Mouse (Mus musculus): Measurements from ENCODE around the gene 1700013F07Rik.

The 1700013F07Rik gene

DNA sequence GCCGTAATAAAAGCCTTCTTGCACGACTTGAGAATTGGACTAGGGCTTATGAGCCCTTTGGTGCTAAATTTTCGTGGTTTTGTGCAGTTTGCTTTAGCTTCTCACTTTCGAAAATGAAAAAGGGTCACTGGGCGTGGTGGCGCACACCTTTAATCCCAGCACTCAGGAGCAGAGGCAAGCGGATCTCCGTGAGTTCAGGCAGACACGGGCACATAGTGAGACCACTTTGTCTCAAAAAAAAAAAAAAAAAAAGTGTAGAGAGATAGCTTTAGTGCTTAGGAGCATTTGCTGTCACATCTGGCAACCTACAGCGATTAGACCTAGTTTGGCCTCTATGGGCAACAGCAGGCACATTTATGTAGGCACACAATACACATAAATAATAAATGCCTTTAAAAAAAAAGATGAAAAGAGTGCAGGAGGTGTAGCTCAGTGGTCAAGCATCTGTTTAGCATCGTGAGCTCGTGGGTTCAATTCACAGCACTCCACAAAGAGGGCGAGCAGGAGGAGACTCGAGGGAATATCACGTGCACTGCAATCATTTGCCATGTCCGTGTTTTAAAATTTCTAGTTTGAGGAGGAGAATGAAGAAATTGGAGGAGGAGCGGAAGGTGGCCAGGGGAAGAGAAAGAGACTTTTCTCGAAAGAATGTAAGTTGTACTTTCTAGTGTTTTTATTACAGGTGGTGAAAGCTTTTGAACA, 38.5 kb downstream of the 1700013F07Rik start:
- peaks cover 7% of the 10 kb centered on the region for H3K9me3 ChIP-seq (ENCODE audit: low read length)
- TF ChIP-seq NANOG (IDR thresholded peaks at IDR 0.05; ENCODE audit: borderline replicate concordance, low read length): no peak
- peaks cover 22% of the 10 kb centered on the region for H3K36me3 ChIP-seq (ENCODE audit: insufficient read depth, low read length)
- no peaks in the 10 kb centered on the region for H3K27me3 ChIP-seq (ENCODE audit: insufficient read depth, low read length)
- H3K4me3 ChIP-seq (replicated peaks; ENCODE audit: low read length): peak overlapping the region; percentile 91
- peaks cover 51% of the 10 kb centered on the region for H3K4me1 ChIP-seq (replicated peaks; ENCODE audit: low read depth, low read length)

GRCm38 (mm10) chr3:108574018-108574417, 40.1 kb downstream of the 1700013F07Rik start:
- TF ChIP-seq POU5F1 (IDR thresholded peaks at IDR 0.05; ENCODE audit: borderline replicate concordance, low read length) (no peak), NANOG (IDR thresholded peaks at IDR 0.05; ENCODE audit: borderline replicate concordance, low read length) (no peak)
- Histone ChIP-seq H3K27me3 (ENCODE audit: insufficient read depth, low read length) (no peaks in the 10 kb centered on the region), H3K4me3 (replicated peaks; ENCODE audit: low read length) (0 out of 2 replicates have a peak overlapping the region, but pooled peaks have one; percentile 91), H3K4me1 (replicated peaks; ENCODE audit: low read depth, low read length) (peaks cover 43% of the 10 kb centered on the region), H3K36me3 (ENCODE audit: insufficient read depth, low read length) (peaks cover 35% of the 10 kb centered on the region), H3K9me3 (ENCODE audit: low read length) (peaks cover 2% of the 10 kb centered on the region)

DNA sequence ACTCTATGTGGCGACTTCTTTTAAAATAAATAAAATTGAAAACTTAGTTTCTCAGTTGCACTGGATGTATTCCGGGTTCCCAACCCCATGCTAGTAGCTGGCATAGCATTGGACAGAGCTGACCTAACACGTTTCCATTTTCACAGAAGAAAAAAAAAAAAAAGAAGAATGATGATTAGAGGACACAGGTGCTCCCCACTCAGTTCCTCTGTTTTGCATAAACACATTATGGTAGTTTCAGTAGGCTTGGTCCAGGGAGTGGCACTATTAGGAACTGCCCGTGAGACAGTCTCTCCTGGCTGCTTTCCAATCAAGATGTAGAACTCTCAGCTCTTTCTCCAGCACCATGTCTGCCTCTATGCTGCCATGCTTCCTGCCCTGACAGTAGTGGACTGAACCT, 50.6 kb downstream of the 1700013F07Rik start:
- Histone ChIP-seq H3K4me1 (replicated peaks; ENCODE audit: low read depth, low read length) (peaks cover 63% of the 10 kb centered on the region), H3K9me3 (ENCODE audit: low read length) (peaks cover 7% of the 10 kb centered on the region), H3K4me3 (replicated peaks; ENCODE audit: low read length) (no peak overlapping the region), H3K27me3 (ENCODE audit: insufficient read depth, low read length) (no peaks in the 10 kb centered on the region), H3K36me3 (ENCODE audit: insufficient read depth, low read length) (peaks cover 32% of the 10 kb centered on the region)
- no peak for TF ChIP-seq CTCF (conservative IDR thresholded peaks at IDR 0.05; ENCODE audit: low read length)
- no peak for TF ChIP-seq POU5F1 (IDR thresholded peaks at IDR 0.05; ENCODE audit: borderline replicate concordance, low read length)
- TF ChIP-seq NANOG (IDR thresholded peaks at IDR 0.05; ENCODE audit: borderline replicate concordance, low read length): no peak

- peaks cover 7% of the 10 kb centered on the region for H3K9me3 ChIP-seq (ENCODE audit: low read length)
- no peaks in the 10 kb centered on the region for H3K27me3 ChIP-seq (ENCODE audit: insufficient read depth, low read length)
- H3K36me3 ChIP-seq (ENCODE audit: insufficient read depth, low read length): peaks cover 5% of the 10 kb centered on the region; the same call in 1 of the 2 replicates
- no peak overlapping the region for H3K4me3 ChIP-seq (replicated peaks; ENCODE audit: low read length)
- peaks cover 71% of the 10 kb centered on the region for H3K4me1 ChIP-seq (replicated peaks; ENCODE audit: low read depth, low read length)
- TF ChIP-seq POU5F1 (IDR thresholded peaks at IDR 0.05; ENCODE audit: borderline replicate concordance, low read length): no peak
- TF ChIP-seq CTCF (conservative IDR thresholded peaks at IDR 0.05; ENCODE audit: low read length): no peak
- no peak for TF ChIP-seq NANOG (IDR thresholded peaks at IDR 0.05; ENCODE audit: borderline replicate concordance, low read length)
Observed at GRCm38 (mm10) chr3:108588446-108588845, 54.5 kb downstream of the 1700013F07Rik start.

DNA sequence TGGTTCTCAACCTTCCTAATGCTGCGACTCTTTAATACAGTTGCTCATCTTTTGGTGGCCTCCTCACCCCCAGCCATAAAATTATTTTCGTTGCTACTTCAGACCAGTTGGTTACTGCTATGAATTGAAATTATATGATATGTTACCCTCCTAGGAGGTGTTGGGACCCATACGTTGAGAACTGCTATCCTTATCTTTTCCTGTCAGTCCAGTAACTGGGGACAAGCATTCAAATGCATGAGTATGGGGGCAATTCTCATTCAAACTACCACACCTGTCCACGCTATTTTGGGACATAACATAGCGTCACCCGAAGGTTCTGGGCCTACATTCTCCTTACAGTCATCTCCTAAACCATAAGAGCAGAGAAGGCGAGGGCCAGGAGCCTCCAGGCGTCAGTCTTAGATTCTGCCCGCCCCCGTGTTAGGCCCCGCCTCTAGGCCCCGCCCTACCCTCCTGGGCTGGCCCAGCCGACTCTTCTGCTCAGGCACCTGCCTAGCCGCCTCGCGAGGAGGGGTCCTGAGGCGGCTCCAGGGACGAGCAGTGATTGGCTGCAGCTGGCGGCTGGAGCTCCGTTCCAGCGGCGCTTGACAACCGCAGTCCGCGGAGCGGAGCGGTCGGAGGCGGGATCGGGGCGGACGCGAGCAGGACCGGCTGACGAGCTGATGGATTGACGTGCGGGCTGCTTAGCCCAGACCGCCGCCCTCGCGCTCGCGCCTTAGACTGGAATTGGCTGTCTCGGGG, 57.0 kb downstream of the 1700013F07Rik start, which contains the start of gene Wdr47:
TSS of gene Wdr47 (plus strand) at position 494 of the 744 bp plus-strand sequence.
- Histone ChIP-seq H3K9me3 (ENCODE audit: low read length) (peaks cover 7% of the 10 kb centered on the region), H3K36me3 (ENCODE audit: insufficient read depth, low read length) (no peaks in the 10 kb centered on the region), H3K27me3 (ENCODE audit: insufficient read depth, low read length) (no peaks in the 10 kb centered on the region), H3K4me3 (replicated peaks; ENCODE audit: low read length) (peak within 1 kb of the TSS; percentile 97), H3K4me1 (replicated peaks; ENCODE audit: low read depth, low read length) (peaks cover 47% of the 10 kb centered on the region)
- TF ChIP-seq NANOG (IDR thresholded peaks at IDR 0.05; ENCODE audit: borderline replicate concordance, low read length): no peak

- TF ChIP-seq NANOG (IDR thresholded peaks at IDR 0.05; ENCODE audit: borderline replicate concordance, low read length): no peak
- no peaks in the 10 kb centered on the region for H3K36me3 ChIP-seq (ENCODE audit: insufficient read depth, low read length)
- peak overlapping the region; percentile 97 for H3K4me3 ChIP-seq (replicated peaks; ENCODE audit: low read length)
- no peaks in the 10 kb centered on the region for H3K27me3 ChIP-seq (ENCODE audit: insufficient read depth, low read length)
- H3K4me1 ChIP-seq (replicated peaks; ENCODE audit: low read depth, low read length): peaks cover 39% of the 10 kb centered on the region
- peaks cover 7% of the 10 kb centered on the region for H3K9me3 ChIP-seq (ENCODE audit: low read length)
Observed at GRCm38 (mm10) chr3:108591530-108592522, 57.9 kb downstream of the 1700013F07Rik start.

All from E14TG2a.4 (cell line).